Mouse (Mus musculus): ENCODE results near the gene Snd1.

- TF ChIP-seq CTCF (conservative IDR thresholded peaks at IDR 0.05; ENCODE audit: low read length) (no peak), NANOG (IDR thresholded peaks at IDR 0.05; ENCODE audit: borderline replicate concordance, low read length) (no peak), POU5F1 (IDR thresholded peaks at IDR 0.05; ENCODE audit: borderline replicate concordance, low read length) (no peak)
These were observed 74.4 kb downstream of the Snd1 start for GRCm38 (mm10) chr6:28549374-28549773.

All from E14TG2a.4 (cell line).